8 mouse cellular contexts compared by ENCODE assay signal in the genomic region with DNA sequence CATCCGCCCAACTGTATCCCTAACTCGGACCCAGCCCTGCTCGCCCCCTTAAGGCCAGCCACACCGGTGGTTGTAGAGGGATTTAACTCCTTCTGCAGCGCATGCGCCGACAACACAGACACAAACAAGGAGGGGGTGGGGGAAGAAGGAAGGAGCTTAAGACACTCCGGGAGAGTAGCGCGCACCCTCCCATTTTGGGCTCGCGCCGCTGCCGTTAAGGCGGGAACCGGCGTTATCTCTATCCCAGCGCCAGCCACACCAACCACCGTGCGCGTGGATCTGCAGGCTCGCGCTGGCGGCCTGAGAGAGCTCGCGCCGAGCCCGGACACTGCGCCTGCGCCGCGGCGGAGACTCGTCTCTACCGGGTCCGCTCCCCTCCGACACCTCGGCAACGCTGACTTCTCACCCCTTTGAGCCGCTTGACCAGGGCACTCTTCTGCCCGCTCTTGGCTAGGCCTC. TPM values are rescaled to one million over a fixed set of nuclear protein-coding genes. Genes with fewer than 3 reads are reported as not detected.
A peak's percentile ranks its signal among the peaks of the same experiment; 100 is the strongest.
DNase-seq lines count a peak whose midpoint lies in the region; ATAC-seq lines count a peak whose summit lies in the region.

A gene (plus strand): TSS at position 154 of the 459 bp plus-strand sequence.

- ATAC-seq in cerebellum, adult (ENCODE audit: insufficient number of reproducible peaks, low FRiP score, low TSS enrichment), result peak; percentile 74
- peak; percentile 87 for ATAC-seq in heart, embryonic 12.5 days (ENCODE audit: insufficient number of reproducible peaks, low FRiP score)

- WGBS in heart, embryonic 12.5 days, result 0% methylated on average over 41 of the region's 41 CpGs
- WGBS in large intestine, adult 2 months, result under 1% methylated on average over 41 of the region's 41 CpGs

- DNase-seq in cerebellum, adult 9-11 months, result no peak
- DNase-seq in ES-CJ7 (ENCODE audit: low read depth, low spot score), result peak; percentile 96
- peak; percentile 91 for DNase-seq in embryo, embryonic 10 days (ENCODE audit: low spot score)
- peak; percentile 43 for DNase-seq in large intestine, adult 2 months (ENCODE audit: low read depth, low spot score)
- peak; percentile 77 for DNase-seq in lung, postnatal 25 days (ENCODE audit: low spot score)
- peak; percentile 81 to 84 for DNase-seq in spleen, postnatal 36 days (ENCODE audit: low spot score in 2 of 2)

- no peaks in the 10 kb centered on the region for H3K9me3 ChIP-seq in heart, embryonic 12.5 days (replicated peaks)

- H3K4me3 ChIP-seq in heart, embryonic 12.5 days, result peak within 1 kb of the TSS; percentile 97

- H3K27ac ChIP-seq in heart, embryonic 12.5 days (ENCODE audit: poor library complexity, severe bottlenecking), result peak within 1 kb of the TSS; percentile 99

- H3K27me3 ChIP-seq in heart, embryonic 12.5 days (replicated peaks), result no peaks in the 10 kb centered on the region

- H3K36me3 ChIP-seq in heart, embryonic 12.5 days, result peaks cover 41% of the 10 kb centered on the region

- H3K4me2 ChIP-seq in heart, embryonic 12.5 days, result peak within 1 kb of the TSS; percentile 96

- peak within 1 kb of the TSS; percentile 97 for H3K9ac ChIP-seq in heart, embryonic 12.5 days

- peaks cover 19% of the 10 kb centered on the region for H3K4me1 ChIP-seq in heart, embryonic 12.5 days (replicated peaks)

RNA-seq across cellular contexts. Expression of the gene that starts here (rescaled TPM):
- 50.3 and 57.1 TPM in 2 replicates for polyA plus RNA-seq in heart, embryonic 12.5 days (2016; fragmentation: Nextera tagmentation; extraction: Ambion mirVana)
- polyA plus RNA-seq in large intestine, adult 2 months (2012; rRNA removed), result 59.2 and 60.6 TPM in 2 replicates
